Mouse (Mus musculus): Measurements from ENCODE around the gene Gm10277. TPM values are rescaled to one million over a fixed set of nuclear protein-coding genes. Genes with fewer than 3 reads are reported as not detected.

Gm10277 gene
- polyA plus RNA-seq, 1 experiment, result not detected

DNA sequence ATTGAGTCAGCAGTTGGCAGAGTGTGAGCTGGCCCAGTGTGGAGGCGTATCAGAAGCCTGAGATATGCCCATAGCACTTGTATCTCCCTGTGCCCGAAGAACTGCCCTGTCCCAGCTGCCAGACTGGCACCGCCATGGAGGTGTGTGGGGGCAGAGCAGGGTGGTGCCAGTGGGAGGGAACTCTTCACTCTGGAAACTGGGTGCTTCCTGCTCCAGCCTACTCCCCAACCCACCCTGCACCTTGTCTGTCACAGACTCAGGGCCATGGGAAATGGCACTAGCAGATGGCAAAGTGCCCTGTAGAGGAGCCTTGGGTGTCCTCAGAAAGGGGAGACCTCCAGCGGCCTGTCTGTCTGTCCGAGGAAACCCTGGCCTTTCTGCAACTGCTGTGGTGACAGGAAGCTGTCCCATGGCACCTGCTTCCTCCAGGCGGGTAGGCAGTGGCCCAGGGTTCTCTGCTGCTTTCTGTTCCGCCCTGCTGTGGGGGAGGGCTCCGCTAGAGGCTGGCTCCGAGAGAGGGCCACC lies 14.9 kb upstream of the Gm10277 start:
- Histone ChIP-seq H3K4me1 (ENCODE audit: control insufficient read depth, insufficient read depth, low read length) (peaks cover 31% of the 10 kb centered on the region), H3K27ac (ENCODE audit: insufficient read depth, low read depth, low read length) (peak overlapping the region; percentile 98), H3K4me3 (ENCODE audit: insufficient read depth, low read length) (peak overlapping the region; percentile 64)
- TF ChIP-seq CTCF (IDR thresholded peaks at IDR 0.05; ENCODE audit: low read depth, low read length) (no peak), POLR2A (IDR thresholded peaks at IDR 0.05; ENCODE audit: borderline replicate concordance, low read depth, low read length) (peak; percentile 63; the same call in 1 of the 2 replicates)

- peaks cover 26% of the 10 kb centered on the region for H3K4me1 ChIP-seq (ENCODE audit: control insufficient read depth, insufficient read depth, low read length)
- 0 out of 2 replicates have a peak, but pooled peaks have one; percentile 5 for TF ChIP-seq POLR2A (IDR thresholded peaks at IDR 0.05; ENCODE audit: borderline replicate concordance, low read depth, low read length)
- TF ChIP-seq CTCF (IDR thresholded peaks at IDR 0.05; ENCODE audit: low read depth, low read length), result no peak
- H3K27ac ChIP-seq (ENCODE audit: insufficient read depth, low read depth, low read length), result peak overlapping the region; percentile 98
- peak overlapping the region; percentile 64 for H3K4me3 ChIP-seq (ENCODE audit: insufficient read depth, low read length)
These were observed 13.5 kb upstream of the Gm10277 start for GRCm38 (mm10) chr11:77800869-77801701.

DNA sequence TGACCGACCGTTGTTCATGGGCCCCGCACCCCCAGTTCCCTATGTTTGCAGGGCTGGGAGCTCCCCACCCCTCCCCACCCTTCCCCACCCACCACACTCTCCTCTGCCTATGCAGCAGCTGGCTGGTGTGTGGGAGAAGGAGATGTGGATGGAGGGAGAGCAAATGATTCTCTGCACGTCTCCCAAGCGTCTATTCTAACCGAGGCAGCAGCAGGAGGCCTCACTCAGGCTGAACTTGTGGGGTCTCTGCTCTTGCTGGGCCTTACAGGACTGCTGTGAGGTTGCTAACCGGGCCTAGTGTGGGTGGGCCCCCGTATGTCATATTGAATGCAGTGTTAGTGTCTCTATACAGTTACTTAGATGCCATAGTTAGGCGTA lies 12.9 kb upstream of the Gm10277 start:
- TF ChIP-seq CTCF (IDR thresholded peaks at IDR 0.05; ENCODE audit: low read depth, low read length) (no peak), POLR2A (IDR thresholded peaks at IDR 0.05; ENCODE audit: borderline replicate concordance, low read depth, low read length) (no peak)
- peaks cover 26% of the 10 kb centered on the region for H3K4me1 ChIP-seq (ENCODE audit: control insufficient read depth, insufficient read depth, low read length)
- H3K27ac ChIP-seq (ENCODE audit: insufficient read depth, low read depth, low read length), result peak overlapping the region; percentile 98; the same call in 1 of the 2 replicates
- H3K4me3 ChIP-seq (ENCODE audit: insufficient read depth, low read length), result peak overlapping the region; percentile 64

DNA sequence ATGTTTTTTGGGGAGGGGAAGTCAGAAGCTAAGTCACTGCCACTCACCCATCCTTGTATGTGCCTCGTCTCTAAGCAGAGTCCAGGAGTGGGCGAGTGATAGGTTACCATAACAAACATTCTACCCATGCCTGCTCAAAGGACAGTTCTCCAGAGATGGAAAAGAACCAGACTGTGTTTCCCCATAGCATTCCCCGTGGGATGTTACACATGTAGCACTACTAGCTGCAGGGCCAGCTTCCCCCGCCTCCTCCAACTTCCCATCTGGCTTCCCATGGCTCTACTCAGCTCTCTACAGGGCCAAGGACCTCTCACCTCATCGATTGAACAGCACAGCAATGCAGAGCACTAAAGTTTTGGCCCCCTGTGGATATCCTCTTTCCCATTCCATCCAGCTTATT lies 7.7 kb upstream of the Gm10277 start:
- Histone ChIP-seq H3K27ac (ENCODE audit: insufficient read depth, low read depth, low read length) (no peak overlapping the region), H3K4me3 (ENCODE audit: insufficient read depth, low read length) (no peak overlapping the region), H3K4me1 (ENCODE audit: control insufficient read depth, insufficient read depth, low read length) (peaks cover 21% of the 10 kb centered on the region)
- no peak for TF ChIP-seq CTCF (IDR thresholded peaks at IDR 0.05; ENCODE audit: low read depth, low read length)
- no peak for TF ChIP-seq POLR2A (IDR thresholded peaks at IDR 0.05; ENCODE audit: borderline replicate concordance, low read depth, low read length)

DNA sequence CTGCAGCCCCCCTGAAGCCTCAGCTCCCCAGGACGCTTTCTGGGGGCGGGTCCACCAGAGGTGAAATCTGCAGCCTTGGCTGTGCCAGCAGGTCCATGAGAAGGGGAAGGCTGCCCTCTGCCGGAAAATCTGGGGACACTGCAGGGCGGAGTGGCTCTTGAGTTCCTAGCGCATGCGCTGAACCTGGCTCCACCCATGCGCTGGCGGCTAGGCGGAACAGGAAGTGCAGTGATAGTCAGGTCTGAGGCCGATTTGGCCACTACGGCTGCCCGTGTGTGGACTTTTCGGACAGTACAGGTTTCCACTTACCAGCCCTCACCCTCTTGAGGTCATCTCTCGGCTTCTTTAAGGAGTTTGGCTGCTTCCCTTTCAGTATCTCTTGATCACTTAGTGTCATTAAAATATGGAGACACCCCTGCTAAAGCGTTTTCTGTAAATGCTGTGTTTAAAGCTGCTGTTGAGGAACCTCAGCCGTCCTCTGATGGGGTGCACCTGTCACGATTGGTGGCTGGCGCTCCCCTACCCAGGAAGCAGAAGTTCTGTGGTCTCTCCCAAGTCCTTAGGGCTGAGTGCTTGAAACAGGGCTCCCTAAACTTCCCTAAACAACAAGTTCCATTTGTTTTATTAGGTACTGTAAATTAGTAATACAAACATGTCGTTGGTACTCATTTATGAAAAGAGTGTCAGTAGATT lies 5.8 kb upstream of the Gm10277 start:
- H3K4me3 ChIP-seq (ENCODE audit: insufficient read depth, low read length), result peak overlapping the region; percentile 59
- peak; percentile 66 for TF ChIP-seq CTCF (IDR thresholded peaks at IDR 0.05; ENCODE audit: low read depth, low read length)
- no peak for TF ChIP-seq POLR2A (IDR thresholded peaks at IDR 0.05; ENCODE audit: borderline replicate concordance, low read depth, low read length)
- H3K27ac ChIP-seq (ENCODE audit: insufficient read depth, low read depth, low read length), result peak overlapping the region; percentile 90
- peaks cover 16% of the 10 kb centered on the region for H3K4me1 ChIP-seq (ENCODE audit: control insufficient read depth, insufficient read depth, low read length)

DNA sequence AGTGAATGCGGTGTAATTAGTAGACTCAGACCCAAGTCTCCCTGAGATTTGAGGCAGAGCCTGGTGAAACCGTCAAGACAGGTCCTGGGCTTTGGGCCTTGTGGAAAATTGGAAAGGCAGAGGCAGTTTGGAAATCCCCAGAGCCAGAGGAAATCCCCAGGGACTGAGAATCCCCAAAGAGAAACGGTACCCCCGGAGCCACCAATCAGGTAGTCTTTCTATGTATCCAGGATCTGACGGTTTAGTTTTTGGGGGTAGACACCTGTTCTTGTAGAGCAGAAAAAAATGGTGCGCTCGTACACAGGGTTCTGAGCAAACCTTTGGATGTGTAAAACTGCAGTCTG lies 5.0 kb upstream of the Gm10277 start:
- TF ChIP-seq POLR2A (IDR thresholded peaks at IDR 0.05; ENCODE audit: borderline replicate concordance, low read depth, low read length) (no peak), CTCF (IDR thresholded peaks at IDR 0.05; ENCODE audit: low read depth, low read length) (no peak)
- Histone ChIP-seq H3K4me3 (ENCODE audit: insufficient read depth, low read length) (no peak overlapping the region), H3K27ac (ENCODE audit: insufficient read depth, low read depth, low read length) (no peak overlapping the region), H3K4me1 (ENCODE audit: control insufficient read depth, insufficient read depth, low read length) (peaks cover 19% of the 10 kb centered on the region)

DNA sequence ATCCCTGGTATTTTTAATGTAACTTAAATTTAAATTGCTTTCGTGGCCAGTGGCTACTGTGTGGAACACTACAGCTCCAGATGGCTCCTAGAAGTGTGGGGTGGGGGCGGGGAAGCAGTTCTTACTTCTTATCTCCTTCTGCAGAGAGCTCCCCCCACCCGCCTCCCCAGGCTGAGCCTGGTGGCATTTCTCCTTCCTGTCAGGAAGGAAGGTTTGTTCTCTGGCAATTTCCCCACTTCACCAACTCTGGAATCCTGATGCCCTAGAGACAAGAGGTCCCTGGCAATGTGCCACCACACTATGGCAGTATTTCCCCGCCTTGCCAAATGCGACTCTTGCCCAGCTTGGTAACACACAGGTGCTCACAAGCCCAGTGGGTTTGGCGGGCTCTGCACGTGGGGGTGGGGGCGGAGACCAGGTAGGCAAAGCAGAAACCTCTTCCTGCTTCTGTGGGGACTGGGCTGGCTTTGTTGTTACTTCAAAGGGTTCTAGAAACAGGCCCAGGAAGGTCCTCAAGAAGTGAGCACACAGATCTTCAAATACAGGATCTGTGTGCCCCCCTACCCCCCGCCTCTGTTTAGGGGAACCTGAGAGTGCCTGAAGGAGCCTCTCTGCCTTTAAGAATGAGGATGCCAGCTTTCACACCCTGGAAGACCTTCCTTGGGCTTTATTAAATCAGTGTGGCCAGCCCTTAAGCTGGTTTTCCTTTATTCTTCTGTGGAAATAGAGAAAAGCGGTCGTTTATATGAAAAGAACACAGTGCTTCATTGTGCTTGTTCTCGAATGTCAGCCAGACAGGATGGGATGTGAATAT lies 4.4 kb upstream of the Gm10277 start:
- TF ChIP-seq POLR2A (IDR thresholded peaks at IDR 0.05; ENCODE audit: borderline replicate concordance, low read depth, low read length) (no peak), CTCF (IDR thresholded peaks at IDR 0.05; ENCODE audit: low read depth, low read length) (no peak)
- no peak overlapping the region for H3K4me3 ChIP-seq (ENCODE audit: insufficient read depth, low read length)
- no peak overlapping the region for H3K27ac ChIP-seq (ENCODE audit: insufficient read depth, low read depth, low read length)

DNA sequence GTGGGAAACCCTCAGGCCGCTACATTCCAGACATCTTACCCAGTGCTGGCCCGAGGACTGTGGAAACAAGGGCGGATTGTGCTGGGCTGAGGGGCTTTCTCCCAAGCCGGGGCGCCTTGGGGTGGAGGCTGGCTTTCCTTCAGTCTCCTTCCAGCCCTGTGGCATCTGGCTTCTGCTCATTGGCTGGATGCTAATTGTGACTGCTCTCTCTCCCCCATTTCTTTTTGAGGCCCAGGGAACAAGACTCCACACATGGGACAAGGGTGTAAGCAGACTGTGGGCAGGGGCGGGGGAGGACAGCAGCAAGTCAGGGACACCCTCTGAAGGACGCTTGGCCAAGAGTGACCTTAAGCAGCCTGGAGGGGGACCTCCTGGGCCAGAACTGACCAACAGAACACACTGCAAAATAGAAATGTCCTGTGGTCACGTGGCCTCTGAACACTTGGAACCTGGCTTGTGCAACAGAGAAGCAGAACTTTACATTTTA lies 3.7 kb upstream of the Gm10277 start:
- TF ChIP-seq CTCF (IDR thresholded peaks at IDR 0.05; ENCODE audit: low read depth, low read length), result no peak
- H3K4me3 ChIP-seq (ENCODE audit: insufficient read depth, low read length), result no peak overlapping the region
- no peak overlapping the region for H3K27ac ChIP-seq (ENCODE audit: insufficient read depth, low read depth, low read length)
- H3K4me1 ChIP-seq (ENCODE audit: control insufficient read depth, insufficient read depth, low read length), result peaks cover 27% of the 10 kb centered on the region

More for the DNA sequence above, 4.4 kb upstream of the Gm10277 start:
- H3K4me1 ChIP-seq (ENCODE audit: control insufficient read depth, insufficient read depth, low read length), result peaks cover 22% of the 10 kb centered on the region

DNA sequence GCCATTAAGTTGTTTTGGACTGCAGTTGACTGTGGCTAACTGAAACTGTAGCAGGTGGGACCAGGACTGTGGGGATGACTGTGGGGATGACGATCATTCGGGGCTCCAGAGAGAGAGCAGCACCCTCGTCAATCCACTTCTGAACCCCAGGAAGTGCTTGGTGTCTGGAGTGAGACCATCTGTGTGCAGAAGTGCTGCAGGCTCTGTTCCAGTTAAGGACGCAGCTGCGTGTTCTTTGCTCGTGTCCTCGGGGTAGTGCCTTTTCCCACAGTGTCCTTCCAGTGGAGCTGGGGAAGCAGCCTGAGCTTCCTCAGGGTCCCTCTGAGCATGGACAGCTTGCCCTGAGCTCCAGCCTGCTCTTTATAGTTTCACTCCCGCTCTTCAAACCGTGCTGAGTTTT lies 2.7 kb upstream of the Gm10277 start:
- TF ChIP-seq CTCF (IDR thresholded peaks at IDR 0.05; ENCODE audit: low read depth, low read length) (no peak), POLR2A (IDR thresholded peaks at IDR 0.05; ENCODE audit: borderline replicate concordance, low read depth, low read length) (no peak)
- no peak overlapping the region for H3K27ac ChIP-seq (ENCODE audit: insufficient read depth, low read depth, low read length)
- H3K4me3 ChIP-seq (ENCODE audit: insufficient read depth, low read length), result no peak overlapping the region
- peaks cover 30% of the 10 kb centered on the region for H3K4me1 ChIP-seq (ENCODE audit: control insufficient read depth, insufficient read depth, low read length)

All from bone marrow macrophage, adult 2 months (primary cell).